Mouse (Mus musculus) olfactory bulb, adult 2 months (tissue): ENCODE results near the gene Chic2. TPM values are rescaled to one million over a fixed set of nuclear protein-coding genes. Genes with fewer than 3 reads are reported as not detected.

Source experiments
- H3K27ac ChIP-seq: fragments of 200-500 bp; 2 replicates; pipeline ENCODE4 v1.5.1; 2012; ENCODE audit warnings: low read depth, low read length; ENCODE audit not compliant: insufficient read depth
- H3K4me1 ChIP-seq: fragments of 200-500 bp; 2 replicates; pipeline ENCODE4 v1.6.1; 2012; ENCODE audit warnings: low read length; ENCODE audit not compliant: control insufficient read depth, insufficient read depth
- H3K4me3 ChIP-seq: fragments of 200-500 bp; 2 replicates; pipeline ENCODE4 v1.5.1; 2012; ENCODE audit warnings: mild to moderate bottlenecking, low read depth, low read length, moderate library complexity; ENCODE audit not compliant: insufficient read depth
- CTCF ChIP-seq: fragments of 200-500 bp; IDR thresholded peaks from 2 replicates; pipeline ENCODE4 v1.5.1; 2012; ENCODE audit warnings: low read depth, mild to moderate bottlenecking, low read length, moderate library complexity; ENCODE audit not compliant: insufficient read depth
- POLR2A ChIP-seq: fragments of 200-500 bp; IDR thresholded peaks from 2 replicates; pipeline ENCODE4 v1.6.1; 2012; ENCODE audit warnings: mild to moderate bottlenecking, low read depth, low read length, moderate library complexity; ENCODE audit not compliant: insufficient read depth
- WGBS: fragments of 180-500 bp; shearing (Covaris S2); methylation state at CpG from one replicate; pipeline ENCODE4 v1.1.7; 2018; 5-methylcytosine and 5-hydroxymethylcytosine counted together
- polyA plus RNA-seq: library from polyadenylated mRNA; stranded (reverse); fragments of >200 nt; gene quantifications from 2 replicates; pipeline ENCODE4 v1.2.4, GENCODE M21; 2012; ENCODE audit warnings: low replicate concordance; ENCODE audit not compliant: missing spikeins, insufficient read depth, insufficient read length

Chic2 gene
- polyA plus RNA-seq, 1 experiment = 415 TPM

DNA sequence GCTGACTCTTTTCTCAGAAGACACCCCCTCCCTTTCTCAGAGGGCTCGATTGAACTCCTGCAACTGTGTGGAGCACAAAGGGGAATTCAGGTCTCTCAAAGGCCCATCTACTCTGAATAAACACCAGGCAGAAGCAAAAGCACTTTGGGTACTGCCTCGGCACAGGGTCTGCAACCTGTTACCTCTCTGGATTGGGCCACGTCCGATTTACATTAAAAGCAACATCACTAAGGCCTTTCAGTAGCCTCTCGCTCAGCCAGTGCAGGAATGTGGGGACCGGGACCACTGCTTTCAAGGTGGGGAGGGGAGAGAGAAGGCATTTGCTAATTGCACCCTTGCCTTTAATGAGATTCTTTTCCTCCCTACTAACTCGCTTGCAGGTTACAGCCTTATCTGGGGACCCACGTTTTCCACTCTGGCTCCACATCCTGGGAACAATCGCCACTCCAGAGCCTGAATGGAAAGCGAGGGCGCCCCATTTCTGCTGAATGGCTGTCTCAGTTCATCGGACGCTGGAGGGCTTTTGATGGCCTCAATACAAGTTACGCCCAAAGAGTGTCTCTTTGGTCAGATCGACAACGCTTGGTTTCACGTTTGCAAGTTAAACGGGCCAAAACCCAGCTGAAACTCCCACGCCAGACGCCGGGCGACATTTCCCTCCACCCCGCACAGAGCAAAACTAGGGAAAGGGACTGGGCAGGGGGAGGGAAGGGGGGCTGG is 26.2 kb upstream of the Chic2 start:
- Histone ChIP-seq H3K27ac (no peak overlapping the region), H3K4me1 (peaks cover 17% of the 10 kb centered on the region), H3K4me3 (no peak overlapping the region)
- TF ChIP-seq POLR2A (no peak), CTCF (no peak)
- WGBS = 11% methylated on average over 23 of the region's 23 CpGs

DNA sequence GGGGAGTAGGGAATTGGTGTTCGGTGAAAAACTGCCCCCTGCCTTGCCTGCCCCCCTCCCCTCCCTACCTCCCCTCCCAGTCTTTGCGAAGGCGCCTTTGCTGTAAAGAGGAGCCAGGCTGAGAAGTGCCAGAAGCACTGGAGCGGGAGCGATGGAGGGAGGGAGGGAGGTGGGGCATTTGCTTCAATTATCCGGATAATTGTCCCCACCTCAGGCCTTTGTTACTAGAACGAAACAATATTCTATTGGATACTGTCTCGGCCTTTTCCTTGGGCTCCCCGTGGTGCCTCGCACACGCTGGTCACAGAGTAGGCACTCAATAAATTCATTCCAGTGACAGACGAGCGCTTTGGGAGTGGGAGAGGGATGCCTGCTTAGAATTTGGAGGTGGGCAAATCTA is 25.6 kb upstream of the Chic2 start:
- peaks cover 14% of the 10 kb centered on the region; the same call in 1 of the 2 replicates for H3K4me1 ChIP-seq

DNA sequence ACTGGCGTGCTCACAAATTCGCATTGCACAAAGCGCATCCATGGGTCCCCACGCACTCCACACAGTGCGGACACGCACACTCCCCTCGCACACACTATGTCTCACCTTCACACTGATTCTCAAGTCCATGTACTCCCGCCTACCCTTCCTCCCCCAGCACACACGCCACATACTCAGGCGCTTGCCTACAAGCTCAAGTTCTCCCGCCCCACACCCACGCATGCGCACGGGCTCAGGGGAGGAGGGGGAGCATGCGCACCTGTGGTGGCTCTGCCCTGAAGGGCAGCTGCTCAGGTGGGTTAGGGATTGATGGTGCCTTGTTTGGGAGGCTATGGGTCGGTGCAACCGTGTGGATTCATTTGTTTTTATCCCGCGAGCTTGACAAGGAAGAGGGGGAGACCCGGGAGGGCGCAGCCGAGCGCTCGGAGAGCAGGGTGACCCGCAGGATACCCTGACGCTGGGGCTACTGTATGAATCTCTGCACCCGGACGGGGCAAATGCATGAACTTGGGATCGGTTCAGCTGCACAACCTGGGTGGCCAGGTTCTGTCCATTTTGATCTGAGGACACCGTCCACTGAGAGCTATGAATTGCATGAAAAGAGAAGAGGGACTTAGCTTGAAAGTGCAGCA is 22.7 kb upstream of the Chic2 start:
- Histone ChIP-seq H3K4me1 (peaks cover 14% of the 10 kb centered on the region; the same call in 1 of the 2 replicates), H3K4me3 (peak overlapping the region; percentile 25), H3K27ac (no peak overlapping the region)
- TF ChIP-seq POLR2A (no peak), CTCF (no peak)
- WGBS = 4% methylated on average over 30 of the region's 30 CpGs

More for the DNA sequence above, 25.6 kb upstream of the Chic2 start:
- H3K27ac ChIP-seq = no peak overlapping the region
- TF ChIP-seq POLR2A (no peak), CTCF (no peak)
- WGBS = 26% methylated on average over 13 of the region's 13 CpGs
- no peak overlapping the region for H3K4me3 ChIP-seq

DNA sequence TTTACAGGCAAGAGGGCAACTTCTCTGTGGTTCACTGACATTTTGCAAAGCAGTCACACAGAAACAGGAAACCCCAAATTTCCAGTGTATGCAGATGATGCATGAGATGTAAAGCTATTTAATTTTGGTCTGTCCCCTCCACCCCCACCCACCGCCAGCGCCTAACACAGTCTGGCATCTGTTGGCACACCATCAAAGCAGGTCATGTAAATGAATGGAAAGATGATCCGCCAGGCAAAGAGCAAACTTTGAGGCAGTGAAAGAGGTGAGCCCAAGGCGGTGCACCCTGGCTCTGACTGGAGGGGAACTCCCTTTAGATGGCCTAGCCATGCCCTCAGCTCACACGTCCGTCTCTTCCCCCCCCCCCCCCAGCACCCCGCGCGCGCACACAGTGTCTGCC is 22.1 kb upstream of the Chic2 start:
- WGBS = 12% methylated on average over 10 of the region's 10 CpGs
- Histone ChIP-seq H3K27ac (no peak overlapping the region), H3K4me3 (peak overlapping the region; percentile 25; the same call in 1 of the 2 replicates), H3K4me1 (peaks cover 14% of the 10 kb centered on the region; the same call in 1 of the 2 replicates)
- no peak for TF ChIP-seq CTCF

DNA sequence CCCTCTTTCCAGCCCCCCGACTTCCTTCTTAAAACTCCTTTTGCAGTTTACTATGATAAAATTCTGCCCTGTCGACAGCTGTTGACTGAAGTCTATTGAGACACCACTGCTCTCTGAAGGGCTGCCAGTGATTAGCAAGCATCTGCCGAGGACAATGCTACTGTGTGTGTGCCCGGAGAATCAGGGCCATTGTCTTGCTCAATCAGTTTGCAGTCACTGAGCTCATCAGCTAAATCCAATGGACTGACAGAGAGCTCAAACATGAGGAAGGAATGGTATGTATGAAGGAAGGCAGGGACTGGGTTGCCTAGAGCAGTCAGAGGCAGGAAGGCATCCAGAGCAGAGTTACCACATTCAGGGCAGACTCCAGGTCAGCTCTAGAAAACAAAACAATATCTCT is 18.6 kb upstream of the Chic2 start:
- TF ChIP-seq POLR2A = no peak
- TF ChIP-seq CTCF = no peak
- H3K4me3 ChIP-seq = no peak overlapping the region
- 58% methylated on average over 4 of the region's 4 CpGs for WGBS
- H3K4me1 ChIP-seq = peaks cover 6% of the 10 kb centered on the region; the same call in 1 of the 2 replicates
- H3K27ac ChIP-seq = no peak overlapping the region

DNA sequence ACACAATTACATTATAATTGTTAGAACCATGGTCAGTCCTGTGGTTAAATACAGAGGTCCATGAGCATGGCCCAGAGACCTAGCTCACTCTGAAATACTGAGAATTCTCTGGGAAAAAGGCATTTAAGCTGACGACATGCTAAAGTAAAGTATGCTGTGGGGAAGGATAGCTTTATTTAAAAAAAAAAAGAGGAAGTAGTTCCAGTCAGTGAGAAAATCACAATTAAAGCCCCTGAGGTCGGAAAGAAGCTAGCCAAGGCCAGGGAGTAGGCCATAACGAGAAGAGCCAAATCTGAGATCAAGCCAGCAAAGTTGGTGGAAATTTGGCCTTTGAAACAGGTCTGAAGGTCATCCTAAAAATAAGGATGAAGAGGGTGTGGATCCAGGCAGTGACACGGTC is 6.5 kb upstream of the Chic2 start:
- peaks cover 5% of the 10 kb centered on the region; the same call in 1 of the 2 replicates for H3K4me1 ChIP-seq
- 86% methylated on average over 4 of the region's 4 CpGs for WGBS
- TF ChIP-seq POLR2A = no peak
- no peak for TF ChIP-seq CTCF
- H3K27ac ChIP-seq = no peak overlapping the region
- no peak overlapping the region for H3K4me3 ChIP-seq

DNA sequence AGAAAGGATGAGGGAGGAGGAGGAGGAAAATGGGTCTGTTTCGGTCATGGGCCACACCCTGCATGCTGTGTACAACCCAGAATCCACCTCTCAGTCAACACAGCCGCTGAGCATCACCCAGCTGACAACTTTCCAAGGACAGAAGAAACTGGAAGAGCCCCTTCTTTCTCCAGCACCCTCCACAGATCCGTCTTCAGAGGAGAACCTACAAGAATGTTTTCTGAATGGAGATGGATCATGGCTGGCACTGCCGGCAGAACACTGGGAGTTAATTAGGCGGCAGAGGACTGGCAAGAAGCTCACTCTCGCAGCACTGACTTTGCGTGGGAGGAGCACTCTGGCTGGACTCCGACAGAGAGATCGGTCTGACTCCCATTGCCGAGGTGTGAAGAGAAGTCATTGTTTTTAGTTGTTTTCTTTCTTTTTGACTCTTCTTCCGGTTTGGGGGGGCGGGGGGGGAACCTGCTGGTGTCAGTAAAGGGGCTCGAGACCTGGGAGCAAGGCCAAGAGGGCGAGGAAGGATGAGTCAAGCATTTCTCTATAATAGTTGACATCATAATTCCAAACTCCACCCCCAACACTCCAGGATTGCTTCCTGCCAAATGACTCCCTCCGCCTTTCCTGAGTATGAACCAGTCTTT is 2.2 kb upstream of the Chic2 start:
- Histone ChIP-seq H3K4me1 (peaks cover 7% of the 10 kb centered on the region; the same call in 1 of the 2 replicates), H3K4me3 (no peak overlapping the region), H3K27ac (no peak overlapping the region)
- no peak for TF ChIP-seq CTCF
- TF ChIP-seq POLR2A = no peak
- WGBS = 30% methylated on average over 15 of the region's 15 CpGs

DNA sequence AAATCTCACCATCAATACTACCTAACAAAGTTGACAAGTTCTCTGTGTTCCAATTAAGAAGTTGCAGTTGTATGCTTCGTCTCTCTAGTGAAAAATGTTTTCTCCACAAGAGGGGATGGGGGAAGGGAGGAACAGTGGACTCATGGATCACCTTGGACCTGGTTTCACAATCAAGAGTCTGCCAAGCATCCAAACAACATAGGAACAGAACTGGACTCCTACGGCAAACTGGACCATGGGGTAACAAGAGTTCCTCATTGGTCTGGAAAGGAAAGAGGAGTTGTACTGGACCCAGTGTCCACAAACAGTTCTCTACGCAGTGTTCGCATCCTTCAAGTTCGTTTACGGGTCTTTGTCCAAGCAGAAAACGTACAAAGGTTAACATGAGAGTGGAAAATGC is 797 bp upstream of the Chic2 start:
- Histone ChIP-seq H3K4me1 (peaks cover 7% of the 10 kb centered on the region; the same call in 1 of the 2 replicates), H3K27ac (no peak overlapping the region), H3K4me3 (no peak overlapping the region)
- TF ChIP-seq CTCF = no peak
- no peak for TF ChIP-seq POLR2A
- 86% methylated on average over 7 of the region's 7 CpGs for WGBS
